In the genomic region with DNA sequence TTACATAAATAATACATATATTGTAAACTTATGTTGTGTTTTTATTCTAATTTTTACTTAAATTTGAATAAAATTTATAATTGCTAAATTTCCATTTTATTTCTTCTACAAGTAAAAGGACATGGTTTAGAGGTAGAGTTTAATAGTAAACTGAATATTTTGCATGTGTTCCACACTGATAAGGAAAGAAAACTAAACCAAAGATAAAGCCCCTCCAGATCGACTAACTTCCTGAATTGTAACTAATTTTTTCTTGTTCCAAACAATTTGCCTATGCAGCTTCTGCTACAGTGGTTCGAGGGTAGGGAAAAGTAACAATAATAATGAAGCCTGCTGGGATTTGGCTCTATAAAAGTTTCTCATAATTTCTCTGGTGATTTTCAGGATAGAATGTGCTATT, we compare ENCODE assay signal across 34 mouse cellular contexts.
"Had no signal": no experiment of that assay in that cellular context is flagged by ENCODE, and none has a peak within 500 bp of the region (broad histone marks: within the 10 kb centered on the region; RNA-seq: fewer than 3 reads in every experiment).

No protein-coding gene starts in this region.

- H3K27ac ChIP-seq: heart, embryonic 10.5 days; heart, embryonic 13.5 days; heart, embryonic 15.5 days; hindbrain, embryonic 10.5 days; hindbrain, embryonic 12.5 days; hindbrain, embryonic 13.5 days; hindbrain, embryonic 14.5 days; hindbrain, embryonic 15.5 days; hindbrain, postnatal 0 days; intestine, embryonic 15.5 days; kidney, embryonic 15.5 days; kidney, postnatal 0 days; left cerebral cortex, adult 2 months had no signal

- ATAC-seq: hindbrain, embryonic 16.5 days; hindbrain, postnatal 0 days; inflammation-experienced regulatory T-cells, adult 6 months; intestine, embryonic 15.5 days; intestine, embryonic 16.5 days; intestine, postnatal 0 days had no signal

- H3K4me3 ChIP-seq: heart, embryonic 10.5 days; heart, embryonic 12.5 days; heart, embryonic 13.5 days; heart, embryonic 15.5 days; hindbrain, embryonic 10.5 days; hindbrain, embryonic 12.5 days; hindbrain, embryonic 13.5 days; hindbrain, embryonic 15.5 days; intestine, embryonic 15.5 days; kidney, embryonic 15.5 days; left cerebral cortex, adult 2 months had no signal

- DNase-seq: heart, postnatal 10 days; heart, postnatal 14 days; heart, postnatal 36 days; heart, postnatal 4 days; kidney, adult 11 months; kidney, adult 18-20 months; kidney, adult 2 months; kidney, adult 8-10 months; kidney, adult 9 months; kidney, postnatal 10 days; kidney, postnatal 14 days; kidney, postnatal 25 days; kidney, postnatal 36 days; kidney, postnatal 4 days; layer of hippocampus, adult 9-11 months; layer of hippocampus, postnatal 36 days had no signal

- H3K27me3 ChIP-seq: heart, embryonic 12.5 days; heart, embryonic 13.5 days; heart, embryonic 15.5 days; hindbrain, embryonic 12.5 days; hindbrain, embryonic 13.5 days; hindbrain, embryonic 15.5 days; intestine, embryonic 15.5 days; kidney, embryonic 15.5 days had no signal

- H3K36me3 ChIP-seq: heart, embryonic 10.5 days; heart, embryonic 12.5 days; heart, embryonic 13.5 days; heart, embryonic 15.5 days; hindbrain, embryonic 10.5 days; hindbrain, embryonic 12.5 days; hindbrain, embryonic 13.5 days; hindbrain, embryonic 15.5 days; intestine, embryonic 15.5 days; kidney, embryonic 15.5 days had no signal

- H3K9me3 ChIP-seq: heart, embryonic 10.5 days; heart, embryonic 12.5 days; heart, embryonic 13.5 days; heart, embryonic 15.5 days; hindbrain, embryonic 10.5 days; hindbrain, embryonic 12.5 days; hindbrain, embryonic 13.5 days; hindbrain, embryonic 15.5 days; intestine, embryonic 15.5 days; kidney, embryonic 15.5 days had no signal

- H3K4me1 ChIP-seq: heart, embryonic 10.5 days; heart, embryonic 12.5 days; heart, embryonic 13.5 days; heart, embryonic 15.5 days; hindbrain, embryonic 12.5 days; hindbrain, embryonic 13.5 days; hindbrain, embryonic 15.5 days; intestine, embryonic 15.5 days; kidney, embryonic 15.5 days had no signal

- H3K9ac ChIP-seq: heart, embryonic 12.5 days; heart, embryonic 13.5 days; heart, embryonic 15.5 days; hindbrain, embryonic 12.5 days; hindbrain, embryonic 13.5 days; hindbrain, embryonic 14.5 days; hindbrain, embryonic 15.5 days; intestine, embryonic 15.5 days; kidney, embryonic 15.5 days had no signal
